Mouse (Mus musculus) G1E (cell line): Measurements from ENCODE around the gene Etl4.

ENCODE experiments used
- CTCF ChIP-seq: IDR thresholded peaks from 2 replicates; pipeline ENCODE4 v1.5.1; 2012; ENCODE audit warnings: low read depth, low read length, inconsistent platforms, mixed read lengths
- GATA1 ChIP-seq: IDR thresholded peaks from 2 replicates; pipeline ENCODE4 v1.6.1; 2012; ENCODE audit warnings: borderline replicate concordance, low read length, inconsistent platforms, mixed read lengths
- TAL1 ChIP-seq: conservative IDR thresholded peaks from 2 replicates; pipeline ENCODE4 v1.6.1; 2012; ENCODE audit warnings: low read depth, low read length, inconsistent platforms, mixed read lengths

GRCm38 (mm10) chr2:20654058-20654457, 744.5 kb downstream of the Etl4 start:
- no peak for TF ChIP-seq CTCF
- no peak for TF ChIP-seq TAL1
- no peak for TF ChIP-seq GATA1
